Mouse (Mus musculus): Measurements from ENCODE around the gene Fam155a. TPM values are rescaled to one million over a fixed set of nuclear protein-coding genes. Genes with fewer than 3 reads are reported as not detected.

Gene Fam155a
- polyA plus RNA-seq, 2 experiments = 0.04 to 0.10 TPM

DNA sequence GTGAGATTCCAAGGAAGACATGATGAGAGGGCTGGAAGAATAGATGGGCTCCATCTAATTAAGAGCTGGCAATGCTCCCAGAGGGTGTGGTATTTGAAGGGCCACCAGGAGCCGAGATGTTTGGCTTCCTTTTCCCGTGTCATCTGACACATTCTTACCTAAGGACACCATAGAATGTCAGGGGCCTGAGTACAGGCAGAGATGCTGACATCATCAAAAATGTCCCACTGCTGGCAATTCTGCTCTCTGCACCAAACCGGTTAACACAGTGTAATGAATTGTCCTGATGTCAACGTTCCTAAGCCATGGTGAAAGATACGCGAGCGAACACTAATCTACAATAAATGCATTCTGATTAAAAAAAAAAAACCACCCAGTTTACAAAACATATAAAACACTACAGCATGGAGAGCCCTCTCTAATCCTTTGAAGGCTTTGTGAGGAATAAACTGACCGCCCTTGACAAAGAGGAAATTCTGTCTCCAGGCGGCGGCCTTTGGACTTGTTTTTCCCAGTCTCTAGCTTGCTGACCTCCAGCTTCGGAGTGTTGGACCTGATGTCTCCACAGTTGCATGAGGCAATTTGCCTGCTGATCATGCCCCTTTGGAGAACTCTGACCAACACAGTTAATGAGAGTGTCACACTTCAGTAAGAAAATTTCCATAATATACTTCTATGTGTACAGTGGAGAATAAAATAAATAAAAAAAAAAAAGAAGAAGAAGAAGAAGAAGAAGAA, 338.2 kb downstream of the Fam155a start:
- Histone ChIP-seq H3K27ac (no peak overlapping the region), H3K4me2 (ENCODE audit: low read depth) (no peak overlapping the region), H3K4me3 (ENCODE audit: insufficient read depth in 1 of 2, low read depth in 2 of 2, low read length in 2 of 2) (no peak overlapping the region), H3K9me3 (ENCODE audit: control insufficient read depth, low read length) (no peaks in the 10 kb centered on the region), H3K27me3 (ENCODE audit: control insufficient read depth, insufficient read depth, low read length) (no peaks in the 10 kb centered on the region), H3K9ac (replicated peaks) (no peak overlapping the region), H3K36me3 (replicated peaks; ENCODE audit: control insufficient read depth, insufficient read depth, low read depth) (no peaks in the 10 kb centered on the region), H3K4me1 (replicated peaks; ENCODE audit: control insufficient read depth in 2 of 2, insufficient read depth in 2 of 2, low read length in 1 of 2) (0 out of 4 replicates have a peak, but pooled peaks cover 0 to 2% of the 10 kb centered on the region in 2 experiments)
- no peak for ATAC-seq (ENCODE audit: insufficient read depth)
- WGBS (ENCODE audit: insufficient replicate concordance) = 65% methylated on average over 11 of the region's 11 CpGs
- TF ChIP-seq CTCF (IDR thresholded peaks at IDR 0.05; ENCODE audit: low read depth) (no peak), EP300 (IDR thresholded peaks at IDR 0.05; ENCODE audit: low read depth) (no peak)
- no peak for DNase-seq (ENCODE audit: low read depth in 3 of 3, low spot score in 3 of 3)

DNA sequence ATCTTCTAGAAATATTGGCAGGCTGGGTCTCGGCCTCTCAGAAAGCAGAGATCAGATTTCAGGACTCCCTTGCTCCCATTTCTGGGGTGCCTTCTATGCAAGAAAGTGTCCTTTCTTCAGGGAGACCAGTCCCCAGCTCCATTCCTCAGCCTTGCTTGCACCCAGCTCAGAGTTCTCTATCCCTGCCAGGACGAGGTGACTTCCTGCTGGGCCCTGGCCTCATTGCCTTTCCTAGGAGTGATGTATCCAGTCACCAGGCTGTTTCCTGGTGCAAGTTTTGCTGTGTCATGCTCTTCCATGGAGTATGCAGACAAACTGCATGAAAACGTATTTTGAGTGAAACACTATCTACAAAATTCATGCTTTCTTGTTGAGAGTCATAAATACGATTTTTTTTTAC, 342.1 kb downstream of the Fam155a start:
- Histone ChIP-seq H3K27ac (no peak overlapping the region), H3K27me3 (ENCODE audit: control insufficient read depth, insufficient read depth, low read length) (no peaks in the 10 kb centered on the region), H3K4me3 (ENCODE audit: insufficient read depth in 1 of 2, low read depth in 2 of 2, low read length in 2 of 2) (no peak overlapping the region), H3K4me1 (replicated peaks; ENCODE audit: control insufficient read depth in 2 of 2, insufficient read depth in 2 of 2, low read length in 1 of 2) (0 out of 4 replicates have a peak, but pooled peaks cover 0 to 2% of the 10 kb centered on the region in 2 experiments), H3K9me3 (ENCODE audit: control insufficient read depth, low read length) (no peaks in the 10 kb centered on the region), H3K9ac (replicated peaks) (no peak overlapping the region), H3K4me2 (ENCODE audit: low read depth) (no peak overlapping the region), H3K36me3 (replicated peaks; ENCODE audit: control insufficient read depth, insufficient read depth, low read depth) (no peaks in the 10 kb centered on the region)
- WGBS (ENCODE audit: insufficient replicate concordance) = 37% methylated on average over 4 of the region's 4 CpGs
- no peak for DNase-seq (ENCODE audit: low read depth in 3 of 3, low spot score in 3 of 3)
- no peak for TF ChIP-seq EP300 (IDR thresholded peaks at IDR 0.05; ENCODE audit: low read depth)
- no peak for TF ChIP-seq CTCF (IDR thresholded peaks at IDR 0.05; ENCODE audit: low read depth)
- no peak for ATAC-seq (ENCODE audit: insufficient read depth)

DNA sequence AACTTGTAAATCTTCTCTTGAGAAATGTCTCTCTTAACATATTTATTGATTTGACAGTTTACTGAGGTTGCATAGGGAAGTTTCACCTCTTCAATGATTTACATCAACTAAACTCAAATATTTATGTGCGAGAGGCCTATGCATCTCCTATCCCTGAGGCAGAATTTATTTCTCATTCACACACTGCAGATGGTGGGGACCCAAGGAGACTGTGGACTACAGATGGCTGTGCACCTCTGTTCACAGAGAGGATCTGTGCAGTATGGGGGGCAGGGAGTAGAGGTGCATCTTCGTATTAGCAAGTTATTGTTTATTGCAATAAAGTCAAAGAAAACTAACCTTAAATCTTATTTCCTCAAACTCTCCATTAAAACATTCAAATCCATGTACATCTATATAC, 346.9 kb downstream of the Fam155a start:
- Histone ChIP-seq H3K4me2 (ENCODE audit: low read depth) (no peak overlapping the region), H3K9me3 (ENCODE audit: control insufficient read depth, low read length) (no peaks in the 10 kb centered on the region), H3K27ac (no peak overlapping the region), H3K9ac (replicated peaks) (no peak overlapping the region), H3K27me3 (ENCODE audit: control insufficient read depth, insufficient read depth, low read length) (no peaks in the 10 kb centered on the region), H3K4me1 (replicated peaks; ENCODE audit: control insufficient read depth in 2 of 2, insufficient read depth in 2 of 2, low read length in 1 of 2) (no peaks in the 10 kb centered on the region), H3K4me3 (ENCODE audit: insufficient read depth in 1 of 2, low read depth in 2 of 2, low read length in 2 of 2) (no peak overlapping the region), H3K36me3 (replicated peaks; ENCODE audit: control insufficient read depth, insufficient read depth, low read depth) (no peaks in the 10 kb centered on the region)
- DNase-seq (ENCODE audit: low read depth in 3 of 3, low spot score in 3 of 3) (no peak), ATAC-seq (ENCODE audit: insufficient read depth) (no peak)
- WGBS (ENCODE audit: insufficient replicate concordance) = 39% methylated on average over 2 of the region's 2 CpGs
- TF ChIP-seq CTCF (IDR thresholded peaks at IDR 0.05; ENCODE audit: low read depth) (no peak), EP300 (IDR thresholded peaks at IDR 0.05; ENCODE audit: low read depth) (no peak)

DNA sequence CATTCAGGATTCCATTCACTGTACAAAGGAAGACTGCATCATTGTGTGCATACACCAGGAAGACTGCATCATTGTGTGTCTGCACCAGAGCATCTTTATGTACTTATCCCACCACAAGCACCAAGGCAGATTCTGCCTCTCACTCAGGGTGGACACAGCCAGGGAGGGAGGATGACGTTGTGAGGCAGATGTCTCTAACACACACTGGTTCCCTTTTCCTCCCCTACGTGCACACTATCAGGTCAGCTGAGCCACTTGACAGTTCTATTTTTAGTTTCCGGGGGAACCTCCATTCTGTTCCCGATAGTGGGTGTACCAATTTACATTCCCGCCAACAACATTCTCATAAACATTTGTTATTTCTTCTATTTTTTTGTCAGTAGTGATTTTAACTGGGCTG, 347.4 kb downstream of the Fam155a start:
- Histone ChIP-seq H3K4me2 (ENCODE audit: low read depth) (no peak overlapping the region), H3K4me3 (ENCODE audit: insufficient read depth in 1 of 2, low read depth in 2 of 2, low read length in 2 of 2) (no peak overlapping the region), H3K27ac (no peak overlapping the region), H3K27me3 (ENCODE audit: control insufficient read depth, insufficient read depth, low read length) (no peaks in the 10 kb centered on the region), H3K9ac (replicated peaks) (no peak overlapping the region), H3K4me1 (replicated peaks; ENCODE audit: control insufficient read depth in 2 of 2, insufficient read depth in 2 of 2, low read length in 1 of 2) (no peaks in the 10 kb centered on the region), H3K9me3 (ENCODE audit: control insufficient read depth, low read length) (no peaks in the 10 kb centered on the region), H3K36me3 (replicated peaks; ENCODE audit: control insufficient read depth, insufficient read depth, low read depth) (no peaks in the 10 kb centered on the region)
- TF ChIP-seq EP300 (IDR thresholded peaks at IDR 0.05; ENCODE audit: low read depth) (no peak), CTCF (IDR thresholded peaks at IDR 0.05; ENCODE audit: low read depth) (no peak)
- no peak for ATAC-seq (ENCODE audit: insufficient read depth)
- WGBS (ENCODE audit: insufficient replicate concordance) = 18% methylated on average over 5 of the region's 5 CpGs
- DNase-seq (ENCODE audit: low read depth in 3 of 3, low spot score in 3 of 3) = no peak

DNA sequence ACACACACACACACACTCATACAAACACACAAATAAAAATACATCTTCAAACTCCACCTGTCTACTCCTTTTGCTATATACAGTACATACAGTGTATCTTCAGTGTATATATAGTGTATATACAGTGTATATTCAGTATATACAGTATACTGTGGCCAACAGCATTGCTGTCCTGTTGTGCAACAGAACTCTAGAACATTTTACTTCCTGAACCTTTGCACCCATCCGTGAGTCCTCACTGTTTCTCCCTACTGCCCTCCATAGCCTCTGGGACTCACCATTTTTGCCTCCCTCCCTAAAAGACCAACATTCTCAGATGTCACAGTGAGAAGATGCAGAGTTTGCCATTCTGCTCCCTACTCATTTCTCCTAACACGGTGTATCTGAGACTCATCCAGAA, 347.8 kb downstream of the Fam155a start:
- ATAC-seq (ENCODE audit: insufficient read depth) (no peak), DNase-seq (ENCODE audit: low read depth in 3 of 3, low spot score in 3 of 3) (no peak)
- no peak overlapping the region for H3K27ac ChIP-seq
- TF ChIP-seq EP300 (IDR thresholded peaks at IDR 0.05; ENCODE audit: low read depth) (no peak), CTCF (IDR thresholded peaks at IDR 0.05; ENCODE audit: low read depth) (no peak)
- no peak overlapping the region for H3K4me3 ChIP-seq (ENCODE audit: insufficient read depth in 1 of 2, low read depth in 2 of 2, low read length in 2 of 2)
- H3K4me2 ChIP-seq (ENCODE audit: low read depth) = no peak overlapping the region
- no peaks in the 10 kb centered on the region for H3K9me3 ChIP-seq (ENCODE audit: control insufficient read depth, low read length)
- no peak overlapping the region for H3K9ac ChIP-seq (replicated peaks)
- no peaks in the 10 kb centered on the region for H3K27me3 ChIP-seq (ENCODE audit: control insufficient read depth, insufficient read depth, low read length)
- H3K36me3 ChIP-seq (replicated peaks; ENCODE audit: control insufficient read depth, insufficient read depth, low read depth) = no peaks in the 10 kb centered on the region
- H3K4me1 ChIP-seq (replicated peaks; ENCODE audit: control insufficient read depth in 2 of 2, insufficient read depth in 2 of 2, low read length in 1 of 2) = no peaks in the 10 kb centered on the region
- 47% methylated on average over 2 of the region's 2 CpGs for WGBS (ENCODE audit: insufficient replicate concordance)
